Mouse (Mus musculus) testis, adult 2 months (tissue): ENCODE results near the gene Wfdc21. TPM values are rescaled to one million over a fixed set of nuclear protein-coding genes. Genes with fewer than 3 reads are reported as not detected.

Experiments
- H3K27ac ChIP-seq: fragments of 200-500 bp; 2 replicates; pipeline ENCODE4 v1.5.1; 2012; ENCODE audit warnings: low read depth, low read length; ENCODE audit not compliant: control insufficient read depth, insufficient read depth
- H3K27me3 ChIP-seq: fragments of 200-500 bp; 2 replicates; pipeline ENCODE4 v1.6.1; 2012; ENCODE audit warnings: mild to moderate bottlenecking, low read length, moderate library complexity; ENCODE audit not compliant: control insufficient read depth, insufficient read depth
- H3K36me3 ChIP-seq: fragments of 200-500 bp; 2 replicates; pipeline ENCODE4 v1.6.1; 2012; ENCODE audit warnings: mild to moderate bottlenecking, low read length; ENCODE audit not compliant: control insufficient read depth, insufficient read depth
- H3K4me1 ChIP-seq: fragments of 200-500 bp; 2 replicates; pipeline ENCODE4 v1.6.1; 2012; ENCODE audit warnings: low read length; ENCODE audit not compliant: control insufficient read depth, insufficient read depth
- H3K4me3 ChIP-seq: fragments of 200-500 bp; 2 replicates; pipeline ENCODE4 v1.5.1; 2012; ENCODE audit warnings: low read depth, mild to moderate bottlenecking, low read length, moderate library complexity, mixed read lengths; ENCODE audit not compliant: control insufficient read depth
- CTCF ChIP-seq: fragments of 200-500 bp; IDR thresholded peaks from 2 replicates; pipeline ENCODE4 v1.5.1; 2012; ENCODE audit warnings: low read depth, mild to moderate bottlenecking, inconsistent platforms, low read length, moderate library complexity; ENCODE audit not compliant: control insufficient read depth, insufficient read depth, insufficient replicate concordance
- POLR2A ChIP-seq: fragments of 200-500 bp; IDR thresholded peaks from 2 replicates; pipeline ENCODE4 v1.6.1; 2012; ENCODE audit warnings: low read depth, mild to moderate bottlenecking, inconsistent platforms, low read length, moderate library complexity; ENCODE audit not compliant: control insufficient read depth
- polyA plus RNA-seq: library from polyadenylated mRNA; depleted of rRNA; stranded (reverse); fragments of >200 nt; gene quantifications from 2 replicates; pipeline ENCODE4 v1.2.3, GENCODE M21; 2012; rRNA removed

The Wfdc21 gene
- polyA plus RNA-seq, result 0.36 and 0.84 TPM in 2 replicates

GRCm38 (mm10) chr11:83746681-83747080, at the start of gene Wfdc21:
TSS of gene Wfdc21 (plus strand) at chr11:83746940.
- Histone ChIP-seq H3K27me3 (no peaks in the 10 kb centered on the region), H3K27ac (no peak within 1 kb of the TSS), H3K4me3 (no peak within 1 kb of the TSS), H3K4me1 (no peaks in the 10 kb centered on the region; the same call in 1 of the 2 replicates), H3K36me3 (no peaks in the 10 kb centered on the region)
- no peak for TF ChIP-seq POLR2A
- TF ChIP-seq CTCF, result no peak

- H3K4me3 ChIP-seq, result no peak within 1 kb of the TSS
- no peak for TF ChIP-seq CTCF
- TF ChIP-seq POLR2A, result no peak
- no peaks in the 10 kb centered on the region for H3K27me3 ChIP-seq
- H3K27ac ChIP-seq, result no peak within 1 kb of the TSS
- H3K36me3 ChIP-seq, result no peaks in the 10 kb centered on the region
- no peaks in the 10 kb centered on the region for H3K4me1 ChIP-seq
Measured at GRCm38 (mm10) chr11:83703705-83704104, 43.0 kb upstream of the Wfdc21 start, which contains the start of gene Wfdc17. TSS of gene Wfdc17 (plus strand) at chr11:83703991.

- Histone ChIP-seq H3K27me3 (no peaks in the 10 kb centered on the region), H3K4me1 (no peaks in the 10 kb centered on the region), H3K4me3 (no peak within 1 kb of the TSS), H3K36me3 (no peaks in the 10 kb centered on the region), H3K27ac (no peak within 1 kb of the TSS)
- TF ChIP-seq CTCF (no peak), POLR2A (no peak)
Measured at GRCm38 (mm10) chr11:83708715-83709114, 38.0 kb upstream of the Wfdc21 start, which contains the start of gene Wfdc18. TSS of gene Wfdc18 (plus strand) at chr11:83709015.

- TF ChIP-seq POLR2A, result no peak
- no peak for TF ChIP-seq CTCF
- Histone ChIP-seq H3K36me3 (no peaks in the 10 kb centered on the region), H3K27me3 (no peaks in the 10 kb centered on the region), H3K4me1 (no peaks in the 10 kb centered on the region), H3K4me3 (no peak overlapping the region), H3K27ac (no peak overlapping the region)
Measured at GRCm38 (mm10) chr11:83709683-83710082, 37.1 kb upstream of the Wfdc21 start.

- Histone ChIP-seq H3K4me3 (no peak overlapping the region), H3K4me1 (no peaks in the 10 kb centered on the region; the same call in 1 of the 2 replicates), H3K36me3 (no peaks in the 10 kb centered on the region), H3K27me3 (no peaks in the 10 kb centered on the region), H3K27ac (no peak overlapping the region)
- TF ChIP-seq CTCF, result no peak
- no peak for TF ChIP-seq POLR2A
Measured at GRCm38 (mm10) chr11:83712671-83713070, 34.1 kb upstream of the Wfdc21 start.

- Histone ChIP-seq H3K27ac (no peak overlapping the region), H3K4me3 (no peak overlapping the region), H3K4me1 (no peaks in the 10 kb centered on the region; the same call in 1 of the 2 replicates), H3K36me3 (no peaks in the 10 kb centered on the region), H3K27me3 (no peaks in the 10 kb centered on the region)
- TF ChIP-seq POLR2A, result no peak
- TF ChIP-seq CTCF, result no peak
Measured at GRCm38 (mm10) chr11:83713925-83714324, 32.8 kb upstream of the Wfdc21 start.

GRCm38 (mm10) chr11:83717042-83717665, 29.6 kb upstream of the Wfdc21 start:
- Histone ChIP-seq H3K4me3 (no peak overlapping the region), H3K36me3 (no peaks in the 10 kb centered on the region), H3K27me3 (no peaks in the 10 kb centered on the region), H3K4me1 (no peaks in the 10 kb centered on the region; the same call in 1 of the 2 replicates), H3K27ac (no peak overlapping the region)
- TF ChIP-seq POLR2A (no peak), CTCF (no peak)
